Mouse (Mus musculus): ENCODE measurements around the gene Slc9a1. TPM values are rescaled to one million over a fixed set of nuclear protein-coding genes. Genes with fewer than 3 reads are reported as not detected.

The Slc9a1 gene
- polyA plus RNA-seq, 1 experiment, result 49.5 TPM

GRCm38 (mm10) chr4:133414920-133415319 lies 45.4 kb downstream of the Slc9a1 start:
- Histone ChIP-seq H3K27me3 (ENCODE audit: control insufficient read depth, insufficient read depth, low read length) (no peaks in the 10 kb centered on the region), H3K27ac (ENCODE audit: insufficient read depth, low read length) (no peak overlapping the region), H3K4me1 (ENCODE audit: control insufficient read depth, insufficient read depth, low read length) (peaks cover 4% of the 10 kb centered on the region; the same call in 1 of the 2 replicates), H3K4me3 (replicated peaks; ENCODE audit: insufficient read depth, low read depth, low read length) (no peak overlapping the region)
- DNase-seq, result no peak
- TF ChIP-seq POLR2A (IDR thresholded peaks at IDR 0.05; ENCODE audit: borderline replicate concordance, insufficient read depth, low read length) (no peak), CTCF (IDR thresholded peaks at IDR 0.05; ENCODE audit: borderline replicate concordance, insufficient read depth, low read depth, low read length) (peak; percentile 21; the same call in 1 of the 2 replicates)
- 45% methylated on average over 4 of the region's 4 CpGs for WGBS

GRCm38 (mm10) chr4:133419312-133420004 lies 50.0 kb downstream of the Slc9a1 start:
- peak; percentile 54 to 71 for DNase-seq
- no peak for TF ChIP-seq POLR2A (IDR thresholded peaks at IDR 0.05; ENCODE audit: borderline replicate concordance, insufficient read depth, low read length)
- peak; percentile 78 for TF ChIP-seq CTCF (IDR thresholded peaks at IDR 0.05; ENCODE audit: borderline replicate concordance, insufficient read depth, low read depth, low read length)
- H3K27me3 ChIP-seq (ENCODE audit: control insufficient read depth, insufficient read depth, low read length), result no peaks in the 10 kb centered on the region
- H3K27ac ChIP-seq (ENCODE audit: insufficient read depth, low read length), result no peak overlapping the region
- H3K4me3 ChIP-seq (replicated peaks; ENCODE audit: insufficient read depth, low read depth, low read length), result no peak overlapping the region
- no peaks in the 10 kb centered on the region for H3K4me1 ChIP-seq (ENCODE audit: control insufficient read depth, insufficient read depth, low read length)
- 52% methylated on average over 14 of the region's 14 CpGs for WGBS

DNA sequence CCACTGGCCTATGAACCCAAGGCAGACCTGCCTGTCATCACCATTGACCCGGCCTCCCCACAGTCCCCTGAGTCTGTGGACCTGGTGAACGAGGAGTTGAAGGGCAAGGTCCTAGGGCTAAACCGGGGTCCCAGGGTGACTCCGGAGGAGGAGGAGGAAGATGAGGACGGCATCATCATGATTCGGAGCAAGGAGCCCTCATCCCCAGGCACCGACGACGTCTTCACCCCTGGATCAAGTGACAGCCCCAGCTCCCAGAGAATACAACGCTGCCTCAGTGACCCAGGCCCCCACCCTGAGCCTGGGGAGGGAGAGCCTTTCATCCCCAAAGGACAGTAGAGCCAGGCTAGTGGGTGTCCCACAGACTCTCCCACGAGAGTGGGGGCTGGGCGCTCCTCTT lies 52.5 kb downstream of the Slc9a1 start:
- Histone ChIP-seq H3K27ac (ENCODE audit: insufficient read depth, low read length) (no peak overlapping the region), H3K4me3 (replicated peaks; ENCODE audit: insufficient read depth, low read depth, low read length) (no peak overlapping the region), H3K27me3 (ENCODE audit: control insufficient read depth, insufficient read depth, low read length) (no peaks in the 10 kb centered on the region), H3K4me1 (ENCODE audit: control insufficient read depth, insufficient read depth, low read length) (no peaks in the 10 kb centered on the region)
- 88% methylated on average over 12 of the region's 12 CpGs for WGBS
- no peak for DNase-seq
- TF ChIP-seq POLR2A (IDR thresholded peaks at IDR 0.05; ENCODE audit: borderline replicate concordance, insufficient read depth, low read length) (no peak), CTCF (IDR thresholded peaks at IDR 0.05; ENCODE audit: borderline replicate concordance, insufficient read depth, low read depth, low read length) (no peak)

DNA sequence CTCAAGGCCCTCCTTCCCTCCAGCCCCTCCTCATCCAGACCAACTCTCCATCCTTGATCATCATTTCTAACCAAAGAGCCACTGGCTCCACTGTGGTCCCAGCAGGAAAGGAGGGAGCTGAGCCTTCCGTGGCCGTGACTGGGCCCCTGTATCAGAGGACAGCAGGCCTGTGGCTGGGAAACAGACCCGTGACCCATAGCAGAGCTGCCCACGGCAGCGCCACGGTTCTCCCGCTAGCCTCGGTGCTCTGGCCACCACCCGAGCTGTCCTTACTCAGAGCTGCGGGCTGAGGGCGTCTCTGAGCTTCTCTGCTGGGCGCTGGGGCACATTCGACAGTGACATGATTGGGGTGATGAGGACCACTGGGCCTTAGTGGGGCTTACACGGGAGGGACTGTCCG lies 53.1 kb downstream of the Slc9a1 start:
- Histone ChIP-seq H3K27me3 (ENCODE audit: control insufficient read depth, insufficient read depth, low read length) (no peaks in the 10 kb centered on the region), H3K4me3 (replicated peaks; ENCODE audit: insufficient read depth, low read depth, low read length) (no peak overlapping the region), H3K27ac (ENCODE audit: insufficient read depth, low read length) (no peak overlapping the region), H3K4me1 (ENCODE audit: control insufficient read depth, insufficient read depth, low read length) (no peaks in the 10 kb centered on the region)
- DNase-seq, result no peak
- 81% methylated on average over 15 of the region's 15 CpGs for WGBS
- no peak for TF ChIP-seq CTCF (IDR thresholded peaks at IDR 0.05; ENCODE audit: borderline replicate concordance, insufficient read depth, low read depth, low read length)
- TF ChIP-seq POLR2A (IDR thresholded peaks at IDR 0.05; ENCODE audit: borderline replicate concordance, insufficient read depth, low read length), result no peak

GRCm38 (mm10) chr4:133423108-133423507 lies 53.6 kb downstream of the Slc9a1 start:
- H3K27ac ChIP-seq (ENCODE audit: insufficient read depth, low read length), result no peak overlapping the region
- no peaks in the 10 kb centered on the region for H3K27me3 ChIP-seq (ENCODE audit: control insufficient read depth, insufficient read depth, low read length)
- TF ChIP-seq CTCF (IDR thresholded peaks at IDR 0.05; ENCODE audit: borderline replicate concordance, insufficient read depth, low read depth, low read length) (peak; percentile 80), POLR2A (IDR thresholded peaks at IDR 0.05; ENCODE audit: borderline replicate concordance, insufficient read depth, low read length) (no peak)
- H3K4me3 ChIP-seq (replicated peaks; ENCODE audit: insufficient read depth, low read depth, low read length), result no peak overlapping the region
- 39% methylated on average over 6 of the region's 6 CpGs for WGBS
- H3K4me1 ChIP-seq (ENCODE audit: control insufficient read depth, insufficient read depth, low read length), result no peaks in the 10 kb centered on the region
- peak; percentile 51 to 66 for DNase-seq

GRCm38 (mm10) chr4:133423691-133424090 lies 54.2 kb downstream of the Slc9a1 start:
- H3K27me3 ChIP-seq (ENCODE audit: control insufficient read depth, insufficient read depth, low read length), result no peaks in the 10 kb centered on the region
- H3K27ac ChIP-seq (ENCODE audit: insufficient read depth, low read length), result no peak overlapping the region
- DNase-seq, result no peak
- 67% methylated on average over 6 of the region's 6 CpGs for WGBS
- H3K4me3 ChIP-seq (replicated peaks; ENCODE audit: insufficient read depth, low read depth, low read length), result no peak overlapping the region
- no peaks in the 10 kb centered on the region for H3K4me1 ChIP-seq (ENCODE audit: control insufficient read depth, insufficient read depth, low read length)
- TF ChIP-seq POLR2A (IDR thresholded peaks at IDR 0.05; ENCODE audit: borderline replicate concordance, insufficient read depth, low read length) (no peak), CTCF (IDR thresholded peaks at IDR 0.05; ENCODE audit: borderline replicate concordance, insufficient read depth, low read depth, low read length) (no peak)

DNA sequence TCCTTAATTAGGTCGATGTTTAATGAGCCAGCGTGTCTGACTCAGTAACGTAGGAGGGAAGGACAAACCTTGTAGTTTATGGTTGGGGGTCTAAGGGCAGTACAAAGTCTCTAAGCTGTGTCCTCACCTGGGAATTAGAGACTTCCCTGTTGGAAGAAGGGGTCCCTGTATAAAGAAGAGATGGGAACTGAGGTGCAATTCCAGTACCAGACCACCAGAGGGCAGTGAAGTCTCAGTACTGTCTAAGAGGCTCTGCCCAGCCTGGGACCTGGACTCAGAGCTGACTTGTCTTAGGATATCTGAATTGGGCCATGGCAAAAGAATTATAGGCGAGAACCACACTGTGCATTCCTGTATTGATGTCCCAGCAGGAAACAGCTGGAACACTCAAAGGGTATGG lies 54.6 kb downstream of the Slc9a1 start:
- no peak overlapping the region for H3K27ac ChIP-seq (ENCODE audit: insufficient read depth, low read length)
- H3K4me3 ChIP-seq (replicated peaks; ENCODE audit: insufficient read depth, low read depth, low read length), result no peak overlapping the region
- H3K27me3 ChIP-seq (ENCODE audit: control insufficient read depth, insufficient read depth, low read length), result no peaks in the 10 kb centered on the region
- DNase-seq, result peak; percentile 68 to 71
- TF ChIP-seq CTCF (IDR thresholded peaks at IDR 0.05; ENCODE audit: borderline replicate concordance, insufficient read depth, low read depth, low read length) (peak; percentile 96), POLR2A (IDR thresholded peaks at IDR 0.05; ENCODE audit: borderline replicate concordance, insufficient read depth, low read length) (no peak)
- WGBS, result 35% methylated on average over 4 of the region's 4 CpGs
- no peaks in the 10 kb centered on the region for H3K4me1 ChIP-seq (ENCODE audit: control insufficient read depth, insufficient read depth, low read length)

- H3K4me3 ChIP-seq (replicated peaks; ENCODE audit: insufficient read depth, low read depth, low read length), result no peak overlapping the region
- no peaks in the 10 kb centered on the region for H3K4me1 ChIP-seq (ENCODE audit: control insufficient read depth, insufficient read depth, low read length)
- no peak for TF ChIP-seq POLR2A (IDR thresholded peaks at IDR 0.05; ENCODE audit: borderline replicate concordance, insufficient read depth, low read length)
- TF ChIP-seq CTCF (IDR thresholded peaks at IDR 0.05; ENCODE audit: borderline replicate concordance, insufficient read depth, low read depth, low read length), result no peak
- 79% methylated on average over 5 of the region's 5 CpGs for WGBS
- no peak overlapping the region for H3K27ac ChIP-seq (ENCODE audit: insufficient read depth, low read length)
- DNase-seq, result no peak
- H3K27me3 ChIP-seq (ENCODE audit: control insufficient read depth, insufficient read depth, low read length), result no peaks in the 10 kb centered on the region
Measured at GRCm38 (mm10) chr4:133426141-133426540, 56.6 kb downstream of the Slc9a1 start.
